Mouse (Mus musculus) liver, postnatal 0 days (tissue): ENCODE data around the gene Pitpnm1.

ENCODE experiments used
- CTCF ChIP-seq: sonication (generic); IDR thresholded peaks from 2 replicates; pipeline ENCODE4 v1.5.1; 2016; ENCODE audit warnings: antibody characterized with exemption, low read depth
- EP300 ChIP-seq: IDR thresholded peaks from 2 replicates; pipeline ENCODE4 v1.6.1; 2016; ENCODE audit warnings: antibody characterized with exemption, low read depth, mild to moderate bottlenecking

DNA sequence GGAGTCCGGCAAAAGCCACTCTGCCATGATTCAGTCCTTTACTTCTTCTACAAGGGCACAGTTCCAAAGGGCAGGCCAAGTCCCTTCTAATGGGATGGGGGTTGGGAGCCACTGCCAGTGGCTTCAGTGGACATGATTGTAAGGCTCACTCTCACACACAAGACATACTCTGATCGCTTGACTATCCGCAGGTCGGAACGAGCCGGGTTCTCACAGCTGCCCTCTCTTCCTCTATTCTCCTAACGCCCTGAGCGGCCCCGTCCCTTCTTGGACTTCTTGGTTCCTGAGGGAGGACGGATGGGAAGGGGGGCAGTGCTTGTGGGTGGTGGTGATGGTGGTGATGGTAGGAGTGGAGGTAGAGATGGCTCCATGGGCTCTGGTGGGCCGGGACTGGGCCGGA is 57.0 kb downstream of the Pitpnm1 start:
- TF ChIP-seq CTCF (no peak), EP300 (no peak)
